Mouse (Mus musculus) thymus, postnatal 0 days (tissue): ENCODE data around the gene Hba-x. TPM values are rescaled to one million over a fixed set of nuclear protein-coding genes. Genes with fewer than 3 reads are reported as not detected.
"Not testable (repeated sequence)": the region's sequence is repeated elsewhere in the genome, so short reads cannot be mapped to it uniquely, and the experiment has no call there.

Experiments
- DNase-seq: peaks from one replicate; pipeline ENCODE4 v3.0.0-alpha.2; 2015; ENCODE audit warnings: low spot score
- polyA plus RNA-seq: library from polyadenylated mRNA; unstranded; fragments of >200 nt; fragmentation: Nextera tagmentation; extraction: Ambion mirVana; gene quantifications from 2 replicates; pipeline ENCODE4 v1.2.1, GENCODE M21; 2015

Hba-x gene
- polyA plus RNA-seq, 1 experiment from 2014 or later, result 1.9 TPM

- no peak for DNase-seq
These were observed 9.0 kb downstream of the Hba-x start for GRCm38 (mm10) chr11:32285031-32285775.

DNA sequence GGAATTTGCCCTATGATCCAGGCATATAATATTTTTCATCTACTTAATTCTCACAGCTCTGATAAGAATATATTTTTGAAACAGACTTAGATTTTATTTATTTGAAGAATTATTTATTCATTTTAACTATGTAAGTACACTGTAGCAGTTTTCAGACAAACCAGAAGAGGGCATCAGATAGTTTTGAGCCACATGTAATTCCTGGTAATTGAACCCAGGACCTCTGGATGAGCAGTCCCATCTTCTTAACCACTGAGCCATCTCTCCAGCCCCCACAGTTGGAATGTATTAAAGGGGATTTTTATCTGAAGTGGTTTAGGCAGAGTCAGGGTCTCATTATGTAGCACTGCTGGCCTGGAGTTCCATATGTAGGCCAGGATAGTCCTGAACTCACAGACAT lies 9.7 kb downstream of the Hba-x start:
- DNase-seq, result not testable (repeated sequence)

GRCm38 (mm10) chr11:32286695-32287492 lies 10.7 kb downstream of the Hba-x start, which contains the start of gene Hbq1b:
Gene Hbq1b (plus strand): TSS chr11:32286965.
- peak; percentile 58 for DNase-seq

GRCm38 (mm10) chr11:32287493-32287825 lies 11.3 kb downstream of the Hba-x start:
- no peak for DNase-seq

- DNase-seq, result not testable (repeated sequence)
These were observed 16.6 kb downstream of the Hba-x start for GRCm38 (mm10) chr11:32292819-32293218.

- not testable (repeated sequence) for DNase-seq
These were observed 17.3 kb downstream of the Hba-x start for GRCm38 (mm10) chr11:32293479-32293878.

DNA sequence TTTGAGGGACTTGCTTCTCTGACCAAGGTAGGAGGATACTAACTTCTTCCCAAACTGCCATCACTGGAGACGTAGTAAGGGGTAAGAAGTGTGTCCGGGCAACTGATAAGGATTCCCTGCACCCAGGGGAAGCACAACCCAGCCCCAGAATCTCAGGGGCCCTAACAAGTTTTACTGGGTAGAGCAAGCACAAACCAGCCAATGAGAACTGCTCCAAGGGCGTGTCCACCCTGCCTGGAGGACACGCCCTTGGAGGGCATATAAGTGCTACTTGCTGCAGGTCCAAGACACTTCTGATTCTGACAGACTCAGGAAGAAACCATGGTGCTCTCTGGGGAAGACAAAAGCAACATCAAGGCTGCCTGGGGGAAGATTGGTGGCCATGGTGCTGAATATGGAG lies 20.0 kb downstream of the Hba-x start, which contains the start of gene Hba-a2:
TSS of gene Hba-a2 (plus strand) at position 287 of the 400 bp plus-strand sequence.
- not testable (repeated sequence) for DNase-seq

DNA sequence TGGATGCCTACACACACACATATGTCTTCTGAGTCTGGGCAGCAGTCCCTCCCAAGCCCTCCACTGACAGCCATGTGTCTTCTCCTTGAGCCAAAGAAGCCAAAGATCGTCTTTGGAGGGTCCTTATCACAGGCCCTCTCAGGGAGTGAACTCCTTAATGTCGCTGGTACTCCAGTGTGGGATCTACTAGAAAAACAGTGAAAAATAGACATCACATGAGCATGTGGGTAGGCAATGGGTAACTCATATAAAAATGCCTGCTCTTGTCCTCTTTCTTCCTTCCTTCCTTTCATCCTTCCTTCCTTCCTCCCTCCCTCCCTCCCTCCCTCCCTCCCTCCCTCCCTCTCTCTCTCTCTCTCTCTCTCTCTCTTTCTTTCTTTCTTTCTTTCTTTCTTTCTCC lies 21.2 kb downstream of the Hba-x start:
- DNase-seq, result not testable (repeated sequence)

DNA sequence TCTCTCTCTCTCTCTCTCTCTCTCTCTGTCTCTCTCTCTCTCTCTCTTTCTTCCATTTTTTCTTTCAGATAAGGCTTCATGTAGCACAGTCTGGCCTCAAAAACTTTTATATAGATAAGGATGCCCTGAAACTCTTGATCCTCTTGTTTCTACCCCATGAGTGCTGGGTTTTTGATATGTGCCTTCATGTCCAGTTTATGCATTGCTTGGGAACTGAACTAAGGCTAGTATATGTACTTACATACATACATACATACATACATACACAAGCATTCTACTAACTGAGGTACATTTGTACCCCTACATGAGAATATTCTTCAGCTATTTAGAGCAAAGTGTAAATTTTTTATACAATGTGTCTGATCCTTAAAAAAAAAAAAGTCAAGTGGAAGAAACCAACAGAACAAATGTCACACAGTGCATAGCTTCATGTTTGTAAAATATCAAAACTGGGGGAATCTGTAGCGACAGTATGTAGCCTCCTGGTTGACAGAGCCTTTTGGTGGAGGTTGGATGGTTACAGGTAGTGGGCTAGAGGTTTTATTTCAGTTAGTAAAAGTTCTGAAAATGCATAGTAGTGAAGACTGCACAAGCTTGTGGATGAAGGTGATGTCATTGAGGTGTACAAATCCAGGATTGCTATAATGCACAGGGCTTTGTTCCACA lies 21.8 kb downstream of the Hba-x start:
- no peak for DNase-seq

DNA sequence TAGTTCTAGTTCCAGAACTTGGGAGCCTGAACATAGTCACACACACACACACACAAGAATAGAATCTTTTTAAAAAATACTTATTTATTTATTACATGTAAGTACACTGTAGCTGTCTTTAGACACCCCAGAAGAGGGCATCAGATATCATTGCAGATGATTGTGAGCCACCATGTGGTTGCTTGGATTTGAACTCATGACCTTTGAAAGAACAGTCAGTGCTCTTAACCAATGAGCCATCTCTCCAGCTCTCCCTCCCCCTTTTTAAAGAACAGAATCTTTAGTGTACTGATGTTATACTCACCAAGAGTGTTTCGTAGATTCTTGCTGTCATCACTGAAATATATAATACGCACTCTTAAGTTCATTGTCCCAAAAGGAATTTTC lies 22.3 kb downstream of the Hba-x start:
- DNase-seq, result no peak

DNA sequence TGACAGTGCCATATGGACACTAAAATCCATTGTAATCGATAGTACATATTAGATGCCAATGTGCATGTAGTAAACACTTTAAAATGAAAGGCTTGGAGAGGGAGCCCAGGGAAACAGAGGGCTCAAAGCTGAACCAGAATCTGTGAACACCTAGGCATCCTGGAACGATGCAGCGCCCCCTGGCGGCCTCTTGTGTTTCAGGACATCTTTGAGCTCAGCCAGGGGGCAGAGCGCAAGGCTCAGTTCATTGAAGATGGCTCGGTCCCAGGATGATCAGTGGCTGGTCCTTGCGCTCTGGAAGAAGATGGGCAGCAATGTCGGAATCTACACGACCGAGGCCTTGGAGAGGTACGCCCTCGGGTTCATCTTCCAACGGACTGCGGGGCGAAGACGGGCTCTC lies 23.7 kb downstream of the Hba-x start, which contains the start of gene Hbq1a:
TSS of gene Hbq1a (plus strand) at position 205 of the 400 bp plus-strand sequence.
- peak; percentile 49 for DNase-seq

DNA sequence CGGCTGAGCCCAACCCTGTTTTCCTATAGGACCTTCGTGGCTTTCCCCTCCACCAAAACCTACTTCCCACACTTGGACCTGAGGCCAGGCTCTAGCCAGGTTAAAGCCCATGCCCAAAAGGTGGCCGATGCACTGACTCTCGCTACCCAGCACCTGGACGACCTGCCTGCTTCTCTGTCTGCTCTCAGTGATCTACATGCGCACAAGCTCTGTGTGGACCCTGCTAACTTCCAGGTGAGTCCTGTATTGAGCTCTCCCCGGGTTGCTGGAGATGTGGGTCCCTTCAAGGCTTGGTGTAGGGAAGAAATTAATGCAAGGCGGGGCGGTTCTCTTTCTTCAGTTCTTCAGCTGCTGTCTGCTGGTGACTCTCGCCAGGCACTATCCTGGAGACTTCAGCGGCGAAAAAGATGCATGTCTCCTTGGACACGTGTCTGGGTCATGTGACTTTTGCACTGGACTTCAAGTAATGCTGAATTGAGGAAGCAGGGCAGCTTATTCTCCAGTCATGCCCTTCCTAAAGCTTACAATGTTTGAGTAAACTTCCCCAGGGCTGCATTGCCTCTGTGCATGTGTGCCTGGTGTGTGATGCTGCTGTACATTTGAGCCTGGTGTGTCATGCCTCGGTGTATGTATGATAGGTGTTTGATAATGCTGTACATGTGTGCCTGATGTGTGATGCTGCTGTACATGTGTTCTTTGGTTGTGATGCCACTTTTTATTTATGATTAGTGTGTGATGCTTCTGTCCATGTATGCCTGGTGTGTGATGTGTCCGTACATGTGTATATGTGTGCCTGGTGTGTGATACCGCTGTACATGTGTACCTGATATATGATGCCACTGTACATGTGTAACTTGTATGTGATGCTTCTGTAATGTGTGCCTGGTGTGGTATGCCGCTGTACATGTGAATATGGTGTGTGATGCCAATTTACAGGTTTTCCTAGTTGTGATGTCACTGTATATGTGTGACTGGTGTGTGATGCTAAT lies 24.4 kb downstream of the Hba-x start:
- no peak for DNase-seq

- DNase-seq, result no peak
These were observed 25.3 kb downstream of the Hba-x start for GRCm38 (mm10) chr11:32301506-32301905.

DNA sequence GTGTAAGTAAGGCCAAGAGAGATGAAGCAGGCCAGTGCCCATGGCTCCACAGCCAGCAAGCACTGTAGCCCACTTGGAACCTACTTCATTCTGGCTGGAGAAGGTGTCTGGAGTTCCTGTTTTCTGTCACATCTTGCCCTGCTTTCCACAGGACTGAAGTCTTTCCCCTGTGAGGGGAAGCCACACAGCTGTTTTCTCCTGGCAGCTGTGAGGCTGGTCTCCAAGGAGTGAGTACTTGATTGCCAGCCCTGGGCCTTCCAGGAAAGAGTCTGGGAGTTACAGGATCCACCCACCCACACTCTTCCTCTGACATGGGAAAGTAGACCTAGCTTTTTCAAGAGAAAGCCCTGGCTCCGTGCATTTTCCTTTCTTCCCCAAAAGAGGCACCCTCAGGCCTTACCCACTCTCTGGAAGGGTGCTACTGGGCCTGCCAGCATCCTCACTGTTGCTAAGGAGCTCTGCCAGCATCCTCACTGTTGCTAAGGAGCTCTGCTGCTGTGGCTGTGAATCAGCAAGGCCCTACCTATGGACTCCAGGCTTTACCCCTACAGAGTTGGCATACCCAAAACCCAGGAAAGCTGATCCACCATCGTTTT lies 26.7 kb downstream of the Hba-x start:
- no peak for DNase-seq

DNA sequence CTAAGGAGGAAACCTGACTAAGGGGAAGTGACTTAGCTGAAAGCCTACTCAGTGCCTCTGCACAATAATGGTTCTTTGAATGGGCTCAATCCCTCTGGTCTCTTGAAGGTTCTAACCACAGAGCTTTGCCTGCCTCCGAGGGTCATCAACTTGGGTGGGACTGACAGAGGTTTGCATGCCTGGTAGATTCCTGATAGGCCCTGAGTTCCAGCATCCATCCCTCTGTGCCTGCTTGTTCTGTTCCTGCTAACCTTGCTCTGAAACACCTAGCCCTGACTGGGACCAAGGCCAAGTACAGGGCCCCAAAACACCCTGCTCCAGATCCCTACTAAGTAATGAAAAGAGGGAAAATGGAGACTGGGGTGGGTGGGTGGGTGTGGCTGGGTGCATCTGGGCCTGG lies 27.3 kb downstream of the Hba-x start:
- DNase-seq, result no peak

DNA sequence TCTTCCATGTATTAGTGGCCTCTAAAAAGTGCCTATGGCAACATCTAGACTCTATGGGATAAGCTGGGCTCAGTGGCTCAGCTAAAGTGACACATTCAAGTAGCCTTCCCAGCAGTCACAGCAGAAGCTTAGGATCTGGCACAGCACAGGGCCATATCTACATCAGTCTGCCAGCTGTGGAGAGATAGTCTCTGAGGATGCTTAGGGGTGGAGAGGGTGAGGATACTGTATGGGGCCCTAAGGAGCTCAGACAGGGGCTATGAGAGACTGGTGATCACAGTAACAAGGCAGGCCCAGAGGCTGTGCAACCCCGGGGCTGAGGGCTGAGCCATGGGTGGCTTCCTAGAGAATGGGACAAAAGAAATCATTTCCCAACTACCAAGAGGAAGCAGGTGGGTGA lies 30.8 kb downstream of the Hba-x start:
- DNase-seq, result no peak

- no peak for DNase-seq
These were observed 33.2 kb downstream of the Hba-x start for GRCm38 (mm10) chr11:32309446-32309845.

- no peak for DNase-seq
These were observed 33.7 kb downstream of the Hba-x start for GRCm38 (mm10) chr11:32309928-32310327.

DNA sequence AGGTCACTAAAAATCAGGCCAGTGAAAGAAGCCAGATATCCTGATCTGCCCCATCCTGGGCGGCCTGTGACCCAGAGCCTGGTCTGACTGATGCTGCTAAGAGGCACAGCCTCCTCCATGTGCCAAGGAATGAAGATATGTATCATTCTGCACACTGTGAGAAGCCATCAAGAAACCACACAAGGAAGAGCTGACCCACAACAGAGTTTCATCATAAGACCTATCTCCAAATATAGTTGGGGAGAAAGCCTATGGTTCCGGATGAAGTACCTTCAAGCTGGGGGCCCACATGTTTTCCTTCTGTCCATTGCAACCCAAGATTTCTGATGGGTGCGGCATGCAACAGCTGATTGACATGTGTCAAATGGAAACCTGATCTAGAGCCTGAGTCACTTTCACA lies 39.8 kb downstream of the Hba-x start:
- no peak for DNase-seq

DNA sequence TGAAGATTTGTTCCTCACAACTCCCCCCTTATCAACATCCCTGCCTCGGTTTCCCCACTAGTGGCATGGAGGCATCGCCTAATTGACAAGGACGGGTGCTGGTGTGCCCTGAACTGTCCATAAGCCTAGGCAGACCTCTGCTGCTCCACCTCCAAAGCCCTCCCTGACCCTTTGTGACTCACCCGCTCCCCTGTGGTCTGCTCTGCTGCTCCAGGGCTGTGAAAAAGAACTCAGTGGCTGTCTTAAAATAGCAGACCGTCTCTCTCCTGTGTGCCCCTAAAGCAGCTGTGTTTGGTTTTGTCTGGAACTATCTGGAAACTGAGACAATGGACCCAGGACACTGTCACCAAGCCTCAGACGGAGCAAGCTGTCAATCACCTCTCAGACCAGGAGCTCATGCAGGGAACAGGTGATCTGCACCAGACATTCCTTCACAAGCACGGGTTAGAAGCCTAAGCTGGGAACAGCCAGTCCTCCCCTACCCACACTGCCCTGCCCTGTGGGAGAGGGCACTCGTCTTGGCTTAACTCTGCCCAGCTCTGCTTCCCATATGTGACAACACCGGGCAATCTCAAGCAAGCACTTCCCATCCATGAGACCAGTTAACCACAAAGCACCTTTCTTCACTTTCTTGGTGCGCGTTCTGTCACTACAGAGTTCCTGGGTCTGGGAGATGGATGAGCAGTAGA lies 44.5 kb downstream of the Hba-x start:
- no peak for DNase-seq
